Mouse (Mus musculus): ENCODE measurements around the gene Cyp4a30b. TPM values are rescaled to one million over a fixed set of nuclear protein-coding genes. Genes with fewer than 3 reads are reported as not detected.

Gene Cyp4a30b
- polyA plus RNA-seq, 1 experiment = not detected

- 69% methylated on average over 4 of the region's 4 CpGs for WGBS
- no peaks in the 10 kb centered on the region for H3K4me1 ChIP-seq (ENCODE audit: control insufficient read depth, insufficient read depth, low read length)
- TF ChIP-seq CTCF (IDR thresholded peaks at IDR 0.05; ENCODE audit: insufficient read depth, low read depth, low read length) (no peak), POLR2A (IDR thresholded peaks at IDR 0.05; ENCODE audit: insufficient read depth, low read depth, low read length) (no peak)
- no peak overlapping the region for H3K4me3 ChIP-seq (ENCODE audit: insufficient read depth, low read depth, low read length)
- H3K27ac ChIP-seq (ENCODE audit: insufficient read depth, low read depth, low read length) = no peak overlapping the region
Measured at GRCm38 (mm10) chr4:115519444-115519843, 67.0 kb downstream of the Cyp4a30b start.

Other genes starting within 250 kb of the Cyp4a30b start
- not detected in 2 replicates for gene Cyp4a29, start 210.5 kb upstream of the Cyp4a30b start, polyA plus RNA-seq (2012; ENCODE audit: insufficient read depth, insufficient read length, low replicate concordance, missing spikeins)
- gene Cyp4a12a, start 153.6 kb upstream of the Cyp4a30b start, polyA plus RNA-seq (2012; ENCODE audit: insufficient read depth, insufficient read length, low replicate concordance, missing spikeins) = not detected in 2 replicates
- gene Cyp4a12b, start 41.0 kb upstream of the Cyp4a30b start, polyA plus RNA-seq (2012; ENCODE audit: insufficient read depth, insufficient read length, low replicate concordance, missing spikeins) = not detected in 2 replicates
- not detected in 2 replicates for gene Cyp4a14, start 43.5 kb downstream of the Cyp4a30b start, polyA plus RNA-seq (2012; ENCODE audit: insufficient read depth, insufficient read length, low replicate concordance, missing spikeins)
- gene Cyp4a10, start 65.7 kb downstream of the Cyp4a30b start, polyA plus RNA-seq (2012; ENCODE audit: insufficient read depth, insufficient read length, low replicate concordance, missing spikeins) = not detected in 2 replicates
- not detected in 2 replicates for gene Cyp4a31, start 111.0 kb downstream of the Cyp4a30b start, polyA plus RNA-seq (2012; ENCODE audit: insufficient read depth, insufficient read length, low replicate concordance, missing spikeins)
- not detected in 2 replicates for gene Cyp4a32, start 148.4 kb downstream of the Cyp4a30b start, polyA plus RNA-seq (2012; ENCODE audit: insufficient read depth, insufficient read length, low replicate concordance, missing spikeins)
- gene Cyp4b1, start 195.1 kb downstream of the Cyp4a30b start, polyA plus RNA-seq (2012; ENCODE audit: insufficient read depth, insufficient read length, low replicate concordance, missing spikeins) = not detected in 2 replicates

All from olfactory bulb, adult 2 months (tissue).